Mouse (Mus musculus): ENCODE results near the gene Arhgef7. TPM values are rescaled to one million over a fixed set of nuclear protein-coding genes. Genes with fewer than 3 reads are reported as not detected.
A peak's percentile ranks its signal among the peaks of the same experiment; 100 is the strongest.

Arhgef7 gene
- total and polyA plus RNA-seq, 2 experiments from 2014 or later, result 54.3 to 87.5 TPM

DNA sequence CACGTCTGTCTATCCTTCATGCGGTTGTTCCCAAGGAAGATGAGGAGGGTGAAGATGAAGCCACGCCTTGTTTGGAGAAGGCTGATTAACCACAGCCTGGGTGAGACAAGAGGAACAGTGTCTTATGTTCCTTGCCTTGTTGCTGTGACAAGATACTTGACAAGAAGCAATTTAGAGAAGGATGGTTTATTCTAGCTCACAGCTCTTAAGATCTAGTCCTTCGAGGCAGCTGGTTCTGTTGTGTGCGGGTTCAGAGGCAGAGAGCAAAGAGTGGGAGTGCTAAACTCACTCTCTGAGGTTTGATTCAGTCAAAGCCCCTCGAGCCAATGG lies 26.5 kb upstream of the Arhgef7 start, which contains the start of gene 1700016D06Rik:
TSS of gene 1700016D06Rik (minus strand) at position 31 of the 330 bp plus-strand sequence.
- WGBS, result 75% methylated on average over 6 of the region's 6 CpGs
- no peaks in the 10 kb centered on the region for H3K4me1 ChIP-seq (ENCODE audit: insufficient read depth, low read length)

DNA sequence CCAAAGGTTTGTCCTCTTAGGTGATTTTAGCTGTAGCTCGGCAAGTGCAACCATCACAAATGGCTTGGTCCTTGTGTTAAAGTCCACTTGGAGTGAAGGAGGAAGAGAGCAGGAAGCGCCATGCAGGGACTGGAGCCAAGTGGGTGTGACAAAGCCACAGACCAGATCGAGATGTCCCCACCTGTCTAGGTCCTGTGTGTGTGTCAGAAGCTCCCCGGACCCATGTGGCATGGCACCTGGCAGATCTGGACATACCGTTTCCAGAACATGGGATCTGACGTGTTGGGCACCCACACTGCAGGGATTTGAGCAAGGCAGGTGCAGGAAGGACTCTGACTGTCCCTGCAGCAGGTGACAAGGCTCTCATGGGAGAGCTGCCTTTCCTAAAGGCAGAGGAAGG lies 26.1 kb upstream of the Arhgef7 start:
- 78% methylated on average over 6 of the region's 6 CpGs for WGBS
- Histone ChIP-seq H3K4me1 (ENCODE audit: insufficient read depth, low read length) (no peaks in the 10 kb centered on the region), H3K36me3 (ENCODE audit: insufficient read depth, low read length) (no peaks in the 10 kb centered on the region), H3K9ac (replicated peaks; ENCODE audit: low read length, poor library complexity, severe bottlenecking) (no peak overlapping the region), H3K27ac (ENCODE audit: low read depth, low read length) (no peak overlapping the region), H3K9me3 (ENCODE audit: low read length) (no peaks in the 10 kb centered on the region), H3K4me2 (ENCODE audit: low read depth, low read length, poor library complexity, severe bottlenecking) (no peak overlapping the region), H3K27me3 (ENCODE audit: insufficient read depth, low read length) (no peaks in the 10 kb centered on the region), H3K4me3 (ENCODE audit: low read depth, low read length) (no peak overlapping the region)
- no peak for ATAC-seq (ENCODE audit: low FRiP score)
- no peak for TF ChIP-seq CTCF (IDR thresholded peaks at IDR 0.05)
- no peak for DNase-seq (ENCODE audit: low spot score)

More for the DNA sequence above, 26.5 kb upstream of the Arhgef7 start, which contains the start of gene 1700016D06Rik:
- Histone ChIP-seq H3K4me2 (ENCODE audit: low read depth, low read length, poor library complexity, severe bottlenecking) (peak within 1 kb of the TSS; percentile 43), H3K4me3 (ENCODE audit: low read depth, low read length) (peak within 1 kb of the TSS; percentile 9; the same call in 1 of the 2 replicates), H3K27me3 (ENCODE audit: insufficient read depth, low read length) (no peaks in the 10 kb centered on the region), H3K27ac (ENCODE audit: low read depth, low read length) (no peak within 1 kb of the TSS), H3K9me3 (ENCODE audit: low read length) (no peaks in the 10 kb centered on the region), H3K36me3 (ENCODE audit: insufficient read depth, low read length) (no peaks in the 10 kb centered on the region), H3K9ac (replicated peaks; ENCODE audit: low read length, poor library complexity, severe bottlenecking) (0 out of 2 replicates have a peak within 1 kb of the TSS, but pooled peaks have one; percentile 33)
- ATAC-seq (ENCODE audit: low FRiP score) (no peak), DNase-seq (ENCODE audit: low spot score) (no peak)
- no peak for TF ChIP-seq CTCF (IDR thresholded peaks at IDR 0.05)

DNA sequence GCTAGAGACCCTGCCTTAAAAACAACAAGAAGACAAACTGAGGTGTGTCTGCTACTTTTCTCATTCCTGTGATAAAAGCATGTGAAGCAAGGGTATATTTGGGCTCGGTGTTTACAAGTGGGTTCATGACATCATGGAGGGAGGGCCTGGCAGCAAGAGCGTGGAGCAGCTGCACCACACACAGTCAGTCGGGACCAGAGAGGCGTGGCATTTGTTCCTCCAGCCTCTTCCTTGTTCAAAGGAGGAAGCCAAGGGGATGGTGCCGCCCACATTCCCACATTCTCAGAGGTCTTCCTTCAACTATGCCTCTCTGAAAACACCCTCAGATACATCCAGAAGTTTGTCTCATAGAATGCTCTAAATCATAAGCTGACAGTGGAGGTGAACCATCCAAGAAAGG lies 23.7 kb upstream of the Arhgef7 start:
- Histone ChIP-seq H3K9ac (replicated peaks; ENCODE audit: low read length, poor library complexity, severe bottlenecking) (no peak overlapping the region), H3K4me3 (ENCODE audit: low read depth, low read length) (no peak overlapping the region), H3K27me3 (ENCODE audit: insufficient read depth, low read length) (no peaks in the 10 kb centered on the region), H3K4me2 (ENCODE audit: low read depth, low read length, poor library complexity, severe bottlenecking) (no peak overlapping the region), H3K4me1 (ENCODE audit: insufficient read depth, low read length) (no peaks in the 10 kb centered on the region), H3K9me3 (ENCODE audit: low read length) (no peaks in the 10 kb centered on the region), H3K27ac (ENCODE audit: low read depth, low read length) (no peak overlapping the region), H3K36me3 (ENCODE audit: insufficient read depth, low read length) (no peaks in the 10 kb centered on the region)
- 79% methylated on average over 5 of the region's 5 CpGs for WGBS
- ATAC-seq (ENCODE audit: low FRiP score), result no peak
- no peak for TF ChIP-seq CTCF (IDR thresholded peaks at IDR 0.05)
- DNase-seq (ENCODE audit: low spot score), result no peak

GRCm38 (mm10) chr8:11704716-11705420 lies 22.7 kb upstream of the Arhgef7 start:
- Histone ChIP-seq H3K27ac (ENCODE audit: low read depth, low read length) (no peak overlapping the region), H3K9me3 (ENCODE audit: low read length) (no peaks in the 10 kb centered on the region), H3K4me2 (ENCODE audit: low read depth, low read length, poor library complexity, severe bottlenecking) (no peak overlapping the region), H3K4me3 (ENCODE audit: low read depth, low read length) (no peak overlapping the region), H3K9ac (replicated peaks; ENCODE audit: low read length, poor library complexity, severe bottlenecking) (no peak overlapping the region), H3K36me3 (ENCODE audit: insufficient read depth, low read length) (no peaks in the 10 kb centered on the region), H3K4me1 (ENCODE audit: insufficient read depth, low read length) (no peaks in the 10 kb centered on the region), H3K27me3 (ENCODE audit: insufficient read depth, low read length) (no peaks in the 10 kb centered on the region)
- 67% methylated on average over 6 of the region's 6 CpGs for WGBS
- no peak for TF ChIP-seq CTCF (IDR thresholded peaks at IDR 0.05)
- ATAC-seq (ENCODE audit: low FRiP score) (no peak), DNase-seq (ENCODE audit: low spot score) (no peak)

GRCm38 (mm10) chr8:11705818-11706217 lies 21.7 kb upstream of the Arhgef7 start:
- WGBS, result 88% methylated on average over 12 of the region's 12 CpGs
- H3K27me3 ChIP-seq (ENCODE audit: insufficient read depth, low read length), result no peaks in the 10 kb centered on the region

GRCm38 (mm10) chr8:11707701-11708100 lies 19.8 kb upstream of the Arhgef7 start:
- H3K27ac ChIP-seq (ENCODE audit: low read depth, low read length), result no peak overlapping the region
- no peak for TF ChIP-seq CTCF (IDR thresholded peaks at IDR 0.05)
- H3K27me3 ChIP-seq (ENCODE audit: insufficient read depth, low read length), result no peaks in the 10 kb centered on the region
- H3K9ac ChIP-seq (replicated peaks; ENCODE audit: low read length, poor library complexity, severe bottlenecking), result 0 out of 2 replicates have a peak overlapping the region, but pooled peaks have one; percentile 29
- DNase-seq (ENCODE audit: low spot score) (no peak), ATAC-seq (ENCODE audit: low FRiP score) (no peak)
- H3K4me1 ChIP-seq (ENCODE audit: insufficient read depth, low read length), result no peaks in the 10 kb centered on the region
- no peaks in the 10 kb centered on the region for H3K9me3 ChIP-seq (ENCODE audit: low read length)
- H3K36me3 ChIP-seq (ENCODE audit: insufficient read depth, low read length), result no peaks in the 10 kb centered on the region
- WGBS, result 10% methylated on average over 3 of the region's 3 CpGs
- no peak overlapping the region for H3K4me3 ChIP-seq (ENCODE audit: low read depth, low read length)
- no peak overlapping the region for H3K4me2 ChIP-seq (ENCODE audit: low read depth, low read length, poor library complexity, severe bottlenecking)

More at GRCm38 (mm10) chr8:11705818-11706217, 21.7 kb upstream of the Arhgef7 start:
- Histone ChIP-seq H3K27ac (ENCODE audit: low read depth, low read length) (no peak overlapping the region), H3K4me1 (ENCODE audit: insufficient read depth, low read length) (no peaks in the 10 kb centered on the region), H3K36me3 (ENCODE audit: insufficient read depth, low read length) (no peaks in the 10 kb centered on the region), H3K9ac (replicated peaks; ENCODE audit: low read length, poor library complexity, severe bottlenecking) (no peak overlapping the region), H3K9me3 (ENCODE audit: low read length) (no peaks in the 10 kb centered on the region), H3K4me2 (ENCODE audit: low read depth, low read length, poor library complexity, severe bottlenecking) (no peak overlapping the region), H3K4me3 (ENCODE audit: low read depth, low read length) (no peak overlapping the region)
- TF ChIP-seq CTCF (IDR thresholded peaks at IDR 0.05), result no peak
- DNase-seq (ENCODE audit: low spot score), result no peak
- ATAC-seq (ENCODE audit: low FRiP score), result no peak

Measured in midbrain, postnatal 0 days (tissue).